Mouse (Mus musculus) ES-E14 (cell line): ENCODE measurements around the gene Pnma1. TPM values are rescaled to one million over a fixed set of nuclear protein-coding genes. Genes with fewer than 3 reads are reported as not detected.

ENCODE experiments used
- total RNA-seq: library from RNA; depleted of rRNA; stranded (reverse); fragments of 300-350 nt; gene quantifications from 2 replicates; pipeline ENCODE4 v1.2.3, GENCODE M21; 2012; rRNA removed

Gene Pnma1
- total RNA-seq, 1 experiment: 0.80 TPM

Other genes with a start within 250 kb of the Pnma1 start
- 17.2 and 18.2 TPM in 2 replicates for gene Numb, start 226.6 kb downstream of the Pnma1 start, total RNA-seq
- 22.6 and 24.9 TPM in 2 replicates for gene Riox1, start 197.9 kb downstream of the Pnma1 start, total RNA-seq
- not detected in 2 replicates for gene Heatr4, start 163.6 kb downstream of the Pnma1 start, total RNA-seq
- 3.7 and 4.1 TPM in 2 replicates for gene Acot2, start 160.6 kb downstream of the Pnma1 start, total RNA-seq
- gene Acot1, start 139.0 kb downstream of the Pnma1 start, total RNA-seq: 10.2 and 19.3 TPM in 2 replicates
- 0.04 and 0.05 TPM in 2 replicates for gene Acot4, start 110.1 kb downstream of the Pnma1 start, total RNA-seq
- not detected in 2 replicates for gene Gm49366, start 109.6 kb downstream of the Pnma1 start, total RNA-seq
- gene Acot3, start 96.3 kb downstream of the Pnma1 start, total RNA-seq: 0.27 and 0.32 TPM in 2 replicates
- not detected in 2 replicates for gene Acot5, start 79.2 kb downstream of the Pnma1 start, total RNA-seq
- 0.36 and 0.58 TPM in 2 replicates for gene Acot6, start 47.8 kb downstream of the Pnma1 start, total RNA-seq
- 3.0 and 3.5 TPM in 2 replicates for gene Dnal1, start 34.1 kb downstream of the Pnma1 start, total RNA-seq
- 9.6 and 19.3 TPM in 2 replicates for gene Elmsan1, start 70.4 kb upstream of the Pnma1 start, total RNA-seq
- gene Ptgr2, start 136.7 kb upstream of the Pnma1 start, total RNA-seq: 16.2 and 16.7 TPM in 2 replicates
- gene Zfp410, start 168.4 kb upstream of the Pnma1 start, total RNA-seq: 36.5 and 39.6 TPM in 2 replicates
- 49.6 and 82.6 TPM in 2 replicates for gene Coq6, start 213.2 kb upstream of the Pnma1 start, total RNA-seq
- gene Fam161b, start 213.3 kb upstream of the Pnma1 start, total RNA-seq: 2.9 and 3.7 TPM in 2 replicates